Mouse (Mus musculus) CH12.LX (cell line): ENCODE measurements around the gene Rpl10-ps3. TPM values are rescaled to one million over a fixed set of nuclear protein-coding genes. Genes with fewer than 3 reads are reported as not detected.

Source experiments
- DNase-seq: peaks from one replicate; pipeline ENCODE4 v3.0.0-alpha.2; 2013; ENCODE audit errors: extremely low read depth
- H3K27ac ChIP-seq: 2 replicates; pipeline ENCODE4 v1.5.1; 2012; ENCODE audit warnings: low read depth, mild to moderate bottlenecking, control low read depth, moderate library complexity; ENCODE audit not compliant: insufficient read depth
- H3K27me3 ChIP-seq: replicated peaks from 2 replicates; pipeline ENCODE3; 2012; ENCODE audit warnings: inconsistent platforms
- H3K36me3 ChIP-seq, 2 experiments: replicated peaks in 1 of 2; 2 replicates each; pipeline versions ENCODE3 to v1.6.1; 2012; ENCODE audit warnings: inconsistent platforms in 1 of 2, low read length in 1 of 2, mild to moderate bottlenecking in 1 of 2, mixed read lengths in 1 of 2, moderate library complexity in 1 of 2; ENCODE audit not compliant: control insufficient read depth in 1 of 2, insufficient read depth in 1 of 2
- H3K4me1 ChIP-seq, 2 experiments: 2 replicates each; pipeline ENCODE4 v1.6.1; 2012; ENCODE audit warnings: inconsistent platforms in 1 of 2, moderate library complexity in 1 of 2; ENCODE audit not compliant: insufficient read depth in 2 of 2, control insufficient read depth in 1 of 2
- H3K4me2 ChIP-seq: 2 replicates; pipeline ENCODE4 v1.6.1; 2012; ENCODE audit warnings: low read depth, mild to moderate bottlenecking, control low read depth; ENCODE audit not compliant: poor library complexity, insufficient read depth, severe bottlenecking
- H3K4me3 ChIP-seq, 3 experiments: fragments of 150-350 bp in 1 of 3; sonication (generic) in 1 of 3; replicated peaks in 1 of 3; 2 replicates each; pipeline versions ENCODE3 to v1.5.1; 2011 to 2012; ENCODE audit warnings: low read depth in 2 of 3, low read length in 2 of 3, mild to moderate bottlenecking in 2 of 3, moderate library complexity in 2 of 3, control low read depth in 1 of 3, improper control_type of control experiment in 1 of 3, inconsistent platforms in 1 of 3, mixed read lengths in 1 of 3; ENCODE audit not compliant: poor library complexity in 1 of 3
- H3K79me2 ChIP-seq: replicated peaks from 2 replicates; pipeline ENCODE4 v1.6.1; 2012; ENCODE audit warnings: mild to moderate bottlenecking, moderate library complexity; ENCODE audit not compliant: control insufficient read depth, poor library complexity, insufficient read depth, severe bottlenecking; ENCODE audit errors: extremely low read depth
- H3K9ac ChIP-seq: 2 replicates; pipeline ENCODE4 v1.6.1; 2012; ENCODE audit warnings: low read depth, mild to moderate bottlenecking, control low read depth, moderate library complexity; ENCODE audit not compliant: insufficient read depth
- H3K9me3 ChIP-seq: replicated peaks from 2 replicates; pipeline ENCODE3; 2012; ENCODE audit warnings: low read length, inconsistent platforms, mixed read lengths
- BHLHE40 ChIP-seq: IDR thresholded peaks from 2 replicates; pipeline ENCODE4 v1.6.1; 2011; ENCODE audit warnings: mild to moderate bottlenecking, low read depth, low read length, improper control_type of control experiment
- CHD1 ChIP-seq: IDR thresholded peaks from 2 replicates; pipeline ENCODE4 v1.6.1; 2012; ENCODE audit warnings: low read depth, low read length, improper control_type of control experiment, inconsistent platforms
- CHD2 ChIP-seq: IDR thresholded peaks from 2 replicates; pipeline ENCODE4 v1.6.1; 2011; ENCODE audit warnings: low read length, improper control_type of control experiment
- EP300 ChIP-seq: IDR thresholded peaks from 2 replicates; pipeline ENCODE4 v1.6.1; 2011; ENCODE audit warnings: low read length, improper control_type of control experiment
- ETS1 ChIP-seq: conservative IDR thresholded peaks from 2 replicates; pipeline ENCODE4 v1.6.1; 2012; ENCODE audit warnings: low read depth, mild to moderate bottlenecking, inconsistent platforms, low read length, improper control_type of control experiment, moderate library complexity
- HCFC1 ChIP-seq: IDR thresholded peaks from 2 replicates; pipeline ENCODE4 v1.6.1; 2012; ENCODE audit warnings: low read depth, mild to moderate bottlenecking, inconsistent platforms, low read length, improper control_type of control experiment
- JUN ChIP-seq: IDR thresholded peaks from 2 replicates; pipeline ENCODE4 v1.6.1; 2011; ENCODE audit warnings: low read depth, mild to moderate bottlenecking, low read length, improper control_type of control experiment, moderate library complexity; ENCODE audit not compliant: insufficient read depth
- MAZ ChIP-seq: IDR thresholded peaks from 2 replicates; pipeline ENCODE4 v1.6.1; 2012; ENCODE audit warnings: low read depth, mild to moderate bottlenecking, inconsistent platforms, low read length, improper control_type of control experiment, moderate library complexity
- MXI1 ChIP-seq: IDR thresholded peaks from 2 replicates; pipeline ENCODE4 v1.6.1; 2011; ENCODE audit warnings: mild to moderate bottlenecking, low read depth, low read length, improper control_type of control experiment
- MYC ChIP-seq: IDR thresholded peaks from 2 replicates; pipeline ENCODE4 v1.6.1; 2011; ENCODE audit warnings: low read depth, mild to moderate bottlenecking, improper control_type of control experiment, low read length
- PAX5 ChIP-seq: IDR thresholded peaks from 2 replicates; pipeline ENCODE4 v1.6.1; 2012; ENCODE audit warnings: low read length, inconsistent platforms, mixed read lengths
- POLR2A ChIP-seq: IDR thresholded peaks from 2 replicates; pipeline ENCODE4 v1.6.1; 2011; ENCODE audit warnings: low read depth, mild to moderate bottlenecking, improper control_type of control experiment, low read length
- POLR2AphosphoS2 ChIP-seq: IDR thresholded peaks from 2 replicates; pipeline ENCODE4 v1.6.1; 2011; ENCODE audit warnings: low read depth, low read length, improper control_type of control experiment
- RAD21 ChIP-seq: IDR thresholded peaks from 2 replicates; pipeline ENCODE4 v1.6.1; 2011; ENCODE audit warnings: low read depth, mild to moderate bottlenecking, low read length, improper control_type of control experiment, moderate library complexity
- SMC3 ChIP-seq: IDR thresholded peaks from 2 replicates; pipeline ENCODE4 v1.6.1; 2011; ENCODE audit warnings: low read depth, low read length, improper control_type of control experiment
- TCF12 ChIP-seq: IDR thresholded peaks from 2 replicates; pipeline ENCODE4 v1.6.1; 2014; ENCODE audit warnings: low read depth, mild to moderate bottlenecking, inconsistent platforms, low read length, improper control_type of control experiment
- USF2 ChIP-seq: conservative IDR thresholded peaks from 2 replicates; pipeline ENCODE4 v1.6.1; 2011; ENCODE audit warnings: low read depth, low read length, improper control_type of control experiment
- ZKSCAN1 ChIP-seq: IDR thresholded peaks from 2 replicates; pipeline ENCODE4 v1.6.1; 2012; ENCODE audit warnings: low read depth, inconsistent platforms, low read length, improper control_type of control experiment, borderline replicate concordance
- ZMIZ1 ChIP-seq: IDR thresholded peaks from 2 replicates; pipeline ENCODE4 v1.6.1; 2012; ENCODE audit warnings: low read depth, mild to moderate bottlenecking, inconsistent platforms, low read length, improper control_type of control experiment
- ZNF384 ChIP-seq: IDR thresholded peaks from 2 replicates; pipeline ENCODE4 v1.6.1; 2012; ENCODE audit warnings: low read depth, low read length, improper control_type of control experiment, inconsistent platforms
- dilution Hi-C: fragments of 300-500 bp; cut with MboI; formaldehyde crosslinking; loops from 2 replicates; pipeline ENCODE4 v1.14.3; 2020; ENCODE audit warnings: low sequenced_read_pairs; ENCODE audit not compliant: extremely low pct_unique_long_range_greater_than_20kb, extremely low pct_ligation_motif_present
- in situ Hi-C: fragments of 300-500 bp; cut with MboI; formaldehyde crosslinking; loops from 3 replicates; pipeline ENCODE4 v1.14.3; 2019; ENCODE audit warnings: low sequenced_read_pairs, low pct_ligation_motif_present, low pct_unique_long_range_greater_than_20kb, mixed read lengths
- polyA plus RNA-seq: library from polyadenylated mRNA; unstranded; fragments of >175 nt; gene quantifications from 2 replicates; pipeline ENCODE4 v1.2.1, GENCODE M21; 2012; ENCODE audit warnings: low read depth; ENCODE audit not compliant: insufficient read length
- total RNA-seq, 2 experiments: library from RNA; depleted of rRNA; stranded (reverse); fragments of 300-350 nt in 1 of 2; fragments of >200 nt in 1 of 2; gene quantifications; 2 replicates each; pipeline ENCODE4 v1.2.3; 2012 to 2014

Rpl10-ps3 gene
- total and polyA plus RNA-seq, 3 experiments: 373 to 2,259 (median 1,294) TPM

GRCm38 (mm10) chr9:50351746-50352145 lies 7.0 kb upstream of the Rpl10-ps3 start:
- TF ChIP-seq RAD21 (no peak), ZKSCAN1 (no peak), MYC (no peak), USF2 (no peak), EP300 (no peak), ZMIZ1 (no peak), PAX5 (no peak), SMC3 (no peak)
- in situ Hi-C loops: no loop called here
- no peak for DNase-seq

GRCm38 (mm10) chr9:50350571-50350970 lies 5.8 kb upstream of the Rpl10-ps3 start:
- dilution Hi-C loops: no loop called here
- H3K9me3 ChIP-seq: no peaks in the 10 kb centered on the region
- DNase-seq: no peak
- no peak overlapping the region for H3K4me2 ChIP-seq
- H3K9ac ChIP-seq: no peak overlapping the region
- no peaks in the 10 kb centered on the region for H3K79me2 ChIP-seq
- TF ChIP-seq POLR2A (no peak), CHD1 (no peak), JUN (no peak)
- H3K4me3 ChIP-seq: no peak overlapping the region
- no peaks in the 10 kb centered on the region for H3K27me3 ChIP-seq
- in situ Hi-C loops: no loop called here
- no peaks in the 10 kb centered on the region for H3K36me3 ChIP-seq
- peaks cover 3 to 4% of the 10 kb centered on the region in 2 experiments; a peak in 2 of 4 replicates for H3K4me1 ChIP-seq
- H3K27ac ChIP-seq: no peak overlapping the region

More at GRCm38 (mm10) chr9:50351746-50352145, 7.0 kb upstream of the Rpl10-ps3 start:
- Histone ChIP-seq H3K9me3 (no peaks in the 10 kb centered on the region), H3K4me2 (no peak overlapping the region), H3K36me3 (no peaks in the 10 kb centered on the region), H3K4me1 (peaks cover 3 to 4% of the 10 kb centered on the region in 2 experiments; a peak in 2 of 4 replicates), H3K79me2 (no peaks in the 10 kb centered on the region), H3K27me3 (no peaks in the 10 kb centered on the region), H3K27ac (no peak overlapping the region), H3K4me3 (no peak overlapping the region), H3K9ac (no peak overlapping the region)
- dilution Hi-C loops: no loop called here

- Histone ChIP-seq H3K9ac (no peak overlapping the region), H3K36me3 (no peaks in the 10 kb centered on the region), H3K4me1 (peaks cover 0 to 3% of the 10 kb centered on the region in 2 experiments; a peak in 1 of 4 replicates), H3K27ac (no peak overlapping the region), H3K4me2 (no peak overlapping the region), H3K4me3 (no peak overlapping the region), H3K9me3 (peaks cover 2% of the 10 kb centered on the region), H3K79me2 (no peaks in the 10 kb centered on the region), H3K27me3 (no peaks in the 10 kb centered on the region)
- no peak for TF ChIP-seq ZNF384
- TF ChIP-seq MXI1: no peak
- no peak for TF ChIP-seq PAX5
- no peak for TF ChIP-seq HCFC1
- TF ChIP-seq POLR2AphosphoS2: no peak
- TF ChIP-seq EP300: no peak
- TF ChIP-seq CHD2: no peak
- TF ChIP-seq TCF12: no peak
- no peak for TF ChIP-seq ETS1
- TF ChIP-seq MAZ: no peak
- TF ChIP-seq BHLHE40: no peak
- DNase-seq: no peak
- dilution Hi-C loops (no loop called here), in situ Hi-C loops (no loop called here)
Observed at GRCm38 (mm10) chr9:50349156-50349555, 4.4 kb upstream of the Rpl10-ps3 start.
